Mouse (Mus musculus) lung, postnatal 0 days (tissue): ENCODE measurements around the gene Kmt2b. TPM values are rescaled to one million over a fixed set of nuclear protein-coding genes. Genes with fewer than 3 reads are reported as not detected.
A peak's percentile ranks its signal among the peaks of the same experiment; 100 is the strongest.

ENCODE experiments used
- ATAC-seq: fragments of 200-750 bp; cut with Nextera tagmentation; 2 replicates; pipeline ENCODE4 v1.8.0; 2017; ENCODE audit warnings: moderate library complexity
- DNase-seq: peaks from one replicate; pipeline ENCODE4 v3.0.0-alpha.2; 2016; ENCODE audit warnings: low spot score
- H3K27ac ChIP-seq: fragments of 300-500 bp; sonication (generic); 2 replicates; pipeline ENCODE4 v1.5.1; 2014; ENCODE audit warnings: antibody characterized with exemption, mild to moderate bottlenecking, low read length, mixed read lengths
- H3K27me3 ChIP-seq: fragments of 300-500 bp; sonication (generic); replicated peaks from 2 replicates; pipeline ENCODE4 v1.6.1; 2014; ENCODE audit warnings: low read length, mixed read lengths; ENCODE audit not compliant: insufficient read depth
- H3K36me3 ChIP-seq: fragments of 300-500 bp; sonication (generic); 2 replicates; pipeline ENCODE4 v1.6.1; 2014; ENCODE audit warnings: low read length, mixed read lengths; ENCODE audit not compliant: insufficient read depth
- H3K4me1 ChIP-seq: fragments of 300-500 bp; sonication (generic); 2 replicates; pipeline ENCODE4 v1.6.1; 2014; ENCODE audit warnings: antibody characterized with exemption, low read depth, low read length, mixed read lengths; ENCODE audit not compliant: insufficient read depth
- H3K4me2 ChIP-seq: fragments of 300-500 bp; sonication (generic); replicated peaks from 2 replicates; pipeline ENCODE4 v1.6.1; 2014; ENCODE audit warnings: low read depth, mild to moderate bottlenecking, low read length, moderate library complexity, mixed read lengths
- H3K4me3 ChIP-seq: fragments of 300-500 bp; sonication (generic); 2 replicates; pipeline ENCODE4 v1.5.1; 2014; ENCODE audit warnings: low read depth, low read length
- H3K9ac ChIP-seq: fragments of 300-500 bp; sonication (generic); replicated peaks from 2 replicates; pipeline ENCODE4 v1.6.1; 2014; ENCODE audit warnings: low read depth, mild to moderate bottlenecking
- H3K9me3 ChIP-seq: fragments of 300-500 bp; sonication (generic); 2 replicates; pipeline ENCODE4 v1.6.1; 2016; ENCODE audit warnings: low read length, mixed read lengths
- CTCF ChIP-seq: IDR thresholded peaks from 2 replicates; pipeline ENCODE4 v1.5.1; 2016; ENCODE audit warnings: antibody characterized with exemption, mild to moderate bottlenecking
- EP300 ChIP-seq: IDR thresholded peaks from 2 replicates; pipeline ENCODE4 v1.6.1; 2016; ENCODE audit warnings: antibody characterized with exemption, mild to moderate bottlenecking, control low read depth
- WGBS: fragments of 180-500 bp; shearing (Covaris S2); extraction: QIAGEN DNeasy Blood & Tissue Kit; methylation state at CpG from one replicate; pipeline ENCODE4 v1.1.7; 2014; 5-methylcytosine and 5-hydroxymethylcytosine counted together
- polyA plus RNA-seq: library from polyadenylated mRNA; unstranded; fragments of >200 nt; fragmentation: Nextera tagmentation; extraction: Ambion mirVana; gene quantifications from 2 replicates; pipeline ENCODE4 v1.2.1, GENCODE M21; 2015

The Kmt2b gene
- polyA plus RNA-seq, 1 experiment from 2014 or later, result 6.9 TPM

- DNase-seq (peak; percentile 100), ATAC-seq (peak; percentile 96)
- Histone ChIP-seq H3K9ac (peak within 1 kb of the TSS; percentile 60), H3K4me1 (peaks cover 15% of the 10 kb centered on the region; the same call in 1 of the 2 replicates), H3K9me3 (no peaks in the 10 kb centered on the region), H3K36me3 (peaks cover 14% of the 10 kb centered on the region; the same call in 1 of the 2 replicates), H3K4me2 (peak within 1 kb of the TSS; percentile 97), H3K27ac (peak within 1 kb of the TSS; percentile 89), H3K27me3 (no peaks in the 10 kb centered on the region), H3K4me3 (peak within 1 kb of the TSS; percentile 69)
- under 1% methylated on average over 44 of the region's 44 CpGs for WGBS
- TF ChIP-seq CTCF (peak; percentile 23; the same call in 1 of the 2 replicates), EP300 (peak; percentile 4; the same call in 1 of the 2 replicates)
Observed at GRCm38 (mm10) chr7:30552102-30553020, 36.2 kb downstream of the Kmt2b start, which contains the start of the genes Hspb6 and Proser3. Hspb6 (plus strand) TSS chr7:30552178. Proser3 (minus strand) TSS chr7:30552299.

- H3K4me1 ChIP-seq, result peaks cover 15% of the 10 kb centered on the region; the same call in 1 of the 2 replicates
- H3K4me2 ChIP-seq, result peak overlapping the region; percentile 97
- DNase-seq, result peak; percentile 93
- no peaks in the 10 kb centered on the region for H3K27me3 ChIP-seq
- no peaks in the 10 kb centered on the region for H3K9me3 ChIP-seq
- H3K36me3 ChIP-seq, result peaks cover 12% of the 10 kb centered on the region; the same call in 1 of the 2 replicates
- peak overlapping the region; percentile 45 for H3K9ac ChIP-seq
- peak overlapping the region; percentile 89 for H3K27ac ChIP-seq
- ATAC-seq, result peak; percentile 76
- peak overlapping the region; percentile 69 for H3K4me3 ChIP-seq
- 1% methylated on average over 10 of the region's 10 CpGs for WGBS
- peak; percentile 69 for TF ChIP-seq CTCF
- TF ChIP-seq EP300, result no peak; the same call in 1 of the 2 replicates
Observed at GRCm38 (mm10) chr7:30551445-30552101, 37.0 kb downstream of the Kmt2b start.

DNA sequence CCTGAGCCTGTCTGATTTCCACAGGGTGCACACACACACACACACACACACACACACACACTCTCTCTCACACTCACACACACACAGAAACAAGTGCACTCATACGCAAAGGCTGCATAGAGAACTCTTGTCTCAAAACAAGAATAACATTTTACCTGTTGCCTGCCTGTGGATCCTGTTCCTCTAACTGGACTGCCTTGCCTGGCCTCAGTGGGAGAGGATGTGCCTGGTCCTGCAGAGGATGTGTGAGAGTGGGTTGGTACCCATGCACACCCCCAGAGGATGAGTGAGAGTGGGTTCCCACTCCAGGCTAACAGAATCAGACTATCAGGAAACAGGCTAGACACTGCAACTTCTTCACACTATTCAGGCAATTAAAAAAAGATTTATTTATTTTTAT is 37.9 kb downstream of the Kmt2b start:
- no peaks in the 10 kb centered on the region for H3K27me3 ChIP-seq
- no peaks in the 10 kb centered on the region for H3K9me3 ChIP-seq
- H3K4me3 ChIP-seq, result no peak overlapping the region
- H3K4me1 ChIP-seq, result peaks cover 15% of the 10 kb centered on the region; the same call in 1 of the 2 replicates
- H3K36me3 ChIP-seq, result peaks cover 6% of the 10 kb centered on the region; the same call in 1 of the 2 replicates
- H3K9ac ChIP-seq, result no peak overlapping the region
- TF ChIP-seq CTCF, result no peak
- DNase-seq (no peak), ATAC-seq (no peak)
- H3K4me2 ChIP-seq, result no peak overlapping the region
- no peak overlapping the region for H3K27ac ChIP-seq
- WGBS, result 100% methylated on average over 1 of the region's 1 CpGs

DNA sequence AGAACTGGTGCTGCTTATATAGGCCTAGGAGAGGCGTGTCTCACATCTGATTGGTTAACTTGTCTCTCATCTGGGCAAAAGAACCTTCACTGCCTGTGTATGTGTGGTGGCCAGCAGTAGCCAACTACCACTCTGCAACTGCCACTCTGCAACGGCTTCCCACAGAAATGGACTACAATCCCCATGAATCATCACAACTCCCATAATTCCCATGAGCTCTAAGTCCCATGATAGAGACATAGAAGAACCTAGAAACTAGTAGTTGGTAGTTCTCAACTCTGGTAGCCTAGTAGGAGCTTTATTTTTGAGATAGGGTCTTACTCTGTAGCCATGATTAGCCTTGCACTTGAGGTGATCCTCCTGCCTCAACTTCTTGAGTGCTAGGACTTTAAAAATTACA is 38.6 kb downstream of the Kmt2b start:
- no peak for ATAC-seq
- H3K9ac ChIP-seq, result no peak overlapping the region

GRCm38 (mm10) chr7:30544327-30544726 is 44.2 kb downstream of the Kmt2b start:
- Histone ChIP-seq H3K4me2 (no peak overlapping the region), H3K36me3 (no peaks in the 10 kb centered on the region; the same call in 1 of the 2 replicates), H3K9ac (no peak overlapping the region), H3K4me1 (no peaks in the 10 kb centered on the region), H3K4me3 (no peak overlapping the region), H3K27me3 (no peaks in the 10 kb centered on the region), H3K9me3 (no peaks in the 10 kb centered on the region), H3K27ac (no peak overlapping the region)
- 85% methylated on average over 2 of the region's 2 CpGs for WGBS
- no peak for DNase-seq
- no peak for TF ChIP-seq CTCF
- no peak for TF ChIP-seq EP300
- ATAC-seq, result no peak

More for the DNA sequence above, 38.6 kb downstream of the Kmt2b start:
- no peaks in the 10 kb centered on the region for H3K36me3 ChIP-seq
- H3K4me3 ChIP-seq, result no peak overlapping the region
- H3K27ac ChIP-seq, result no peak overlapping the region
- TF ChIP-seq EP300 (no peak), CTCF (no peak)
- WGBS, result 62% methylated on average over 1 of the region's 2 CpGs
- H3K27me3 ChIP-seq, result no peaks in the 10 kb centered on the region
- no peak overlapping the region for H3K4me2 ChIP-seq
- no peaks in the 10 kb centered on the region for H3K9me3 ChIP-seq
- peaks cover 15% of the 10 kb centered on the region; the same call in 1 of the 2 replicates for H3K4me1 ChIP-seq
- DNase-seq, result no peak

DNA sequence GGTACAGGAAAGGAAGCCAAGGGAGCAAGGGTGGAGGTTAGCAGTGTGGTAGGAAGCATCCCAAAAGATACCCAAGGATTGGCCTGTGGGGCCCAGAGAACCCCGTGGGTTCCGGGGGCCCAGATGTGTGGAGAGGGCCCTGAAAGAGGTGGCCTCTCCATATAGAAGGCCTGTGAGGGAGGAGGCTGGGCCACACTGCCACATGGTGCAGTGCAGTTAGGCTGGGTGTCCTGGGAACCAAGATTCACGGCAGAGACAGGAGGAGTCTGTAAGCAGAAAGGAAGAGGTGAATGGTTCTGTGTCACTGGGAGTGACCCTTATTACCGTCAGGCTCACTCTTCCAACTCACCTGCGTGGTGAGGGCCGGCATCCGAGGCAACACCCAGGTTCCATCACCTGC is 48.0 kb downstream of the Kmt2b start:
- Histone ChIP-seq H3K9ac (no peak overlapping the region), H3K27me3 (no peaks in the 10 kb centered on the region), H3K36me3 (no peaks in the 10 kb centered on the region; the same call in 1 of the 2 replicates), H3K27ac (no peak overlapping the region), H3K9me3 (no peaks in the 10 kb centered on the region), H3K4me3 (no peak overlapping the region), H3K4me2 (no peak overlapping the region), H3K4me1 (no peaks in the 10 kb centered on the region)
- ATAC-seq (no peak), DNase-seq (no peak)
- no peak for TF ChIP-seq CTCF
- TF ChIP-seq EP300, result no peak
- WGBS, result 88% methylated on average over 7 of the region's 7 CpGs
